Mouse (Mus musculus): ENCODE results near the gene Lhfp. TPM values are rescaled to one million over a fixed set of nuclear protein-coding genes. Genes with fewer than 3 reads are reported as not detected.

Lhfp gene
- polyA plus RNA-seq, 1 experiment from 2014 or later = 64.1 TPM

DNA sequence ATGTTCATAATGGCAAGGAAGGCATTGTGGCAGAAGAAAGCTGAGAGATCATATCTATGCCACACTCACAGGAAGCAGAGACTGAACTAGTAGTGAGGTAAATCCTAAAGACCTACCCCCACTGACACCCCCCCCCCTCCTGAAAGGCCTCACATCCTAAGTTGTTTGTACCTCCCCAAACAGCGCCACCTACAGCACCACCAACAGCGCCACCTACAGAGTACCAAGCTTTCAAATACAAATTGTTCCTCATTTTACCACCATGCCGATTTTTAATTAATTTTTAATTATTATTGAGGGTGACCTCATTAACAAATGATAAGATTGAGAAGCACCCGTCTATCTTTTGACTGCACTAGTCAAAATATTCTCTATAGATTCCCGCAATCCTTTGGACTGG lies 267.3 kb downstream of the Lhfp start:
- no peak for ATAC-seq
- H3K27ac ChIP-seq (ENCODE audit: low read depth, low read length) = no peak overlapping the region
- H3K9ac ChIP-seq (ENCODE audit: low read depth, low read length) = no peak overlapping the region
- 63% methylated on average over 5 of the region's 5 CpGs for whole genome bisulfite sequencing
- H3K4me1 ChIP-seq (ENCODE audit: control insufficient read depth, insufficient read depth, low read depth, low read length) = no peaks in the 10 kb centered on the region
- no peaks in the 10 kb centered on the region for H3K27me3 ChIP-seq (replicated peaks; ENCODE audit: control insufficient read depth, insufficient read depth, low read length)
- H3K4me2 ChIP-seq (ENCODE audit: low read length) = no peak overlapping the region
- H3K9me3 ChIP-seq (ENCODE audit: control insufficient read depth, low read length) = no peaks in the 10 kb centered on the region
- no peaks in the 10 kb centered on the region for H3K36me3 ChIP-seq (ENCODE audit: control insufficient read depth, insufficient read depth, low read length)
- no peak overlapping the region for H3K4me3 ChIP-seq (ENCODE audit: low read length)

DNA sequence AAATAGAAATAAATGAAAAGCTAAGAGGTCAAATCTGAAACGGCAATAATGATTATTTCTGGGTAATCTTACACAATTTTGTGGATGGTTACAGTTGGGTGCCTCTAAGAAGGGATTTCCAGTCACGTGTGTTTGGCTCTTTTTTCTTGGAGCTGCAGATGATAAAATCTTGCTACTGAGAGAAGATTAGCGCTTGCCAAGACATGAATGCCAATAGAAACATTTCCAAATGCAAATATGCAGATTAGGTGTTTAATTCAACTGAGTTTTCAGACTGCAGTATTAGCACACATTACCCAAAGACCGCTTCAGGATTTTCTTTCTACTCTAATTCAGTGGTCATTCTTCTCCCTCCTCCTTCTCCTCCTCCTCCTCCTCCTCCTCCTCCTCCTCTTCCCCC lies 268.8 kb downstream of the Lhfp start:
- Histone ChIP-seq H3K27ac (ENCODE audit: low read depth, low read length) (no peak overlapping the region), H3K27me3 (replicated peaks; ENCODE audit: control insufficient read depth, insufficient read depth, low read length) (no peaks in the 10 kb centered on the region), H3K9ac (ENCODE audit: low read depth, low read length) (no peak overlapping the region), H3K4me2 (ENCODE audit: low read length) (no peak overlapping the region), H3K4me1 (ENCODE audit: control insufficient read depth, insufficient read depth, low read depth, low read length) (no peaks in the 10 kb centered on the region), H3K9me3 (ENCODE audit: control insufficient read depth, low read length) (no peaks in the 10 kb centered on the region), H3K36me3 (ENCODE audit: control insufficient read depth, insufficient read depth, low read length) (no peaks in the 10 kb centered on the region), H3K4me3 (ENCODE audit: low read length) (no peak overlapping the region)
- no peak for ATAC-seq
- 56% methylated on average over 4 of the region's 4 CpGs for WGBS

DNA sequence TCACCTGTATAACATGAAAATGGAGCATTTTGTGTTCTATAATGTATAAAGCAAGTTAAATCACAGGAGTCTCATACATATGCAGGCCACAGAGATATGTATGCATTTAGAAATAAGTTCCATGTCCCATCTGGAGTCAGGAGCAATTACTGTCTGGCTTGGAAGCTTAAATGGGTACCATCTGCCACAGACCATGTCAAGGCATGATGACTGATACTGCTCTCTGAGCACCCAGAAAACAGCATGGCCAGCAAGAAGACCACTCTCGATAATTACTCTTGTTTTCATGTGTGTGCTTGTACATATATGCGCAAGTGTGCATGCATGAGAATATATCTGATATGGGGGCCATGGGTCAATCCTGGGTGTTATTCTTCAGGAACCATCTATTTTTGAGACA lies 269.3 kb downstream of the Lhfp start:
- Histone ChIP-seq H3K4me3 (ENCODE audit: low read length) (no peak overlapping the region), H3K4me2 (ENCODE audit: low read length) (no peak overlapping the region), H3K36me3 (ENCODE audit: control insufficient read depth, insufficient read depth, low read length) (no peaks in the 10 kb centered on the region), H3K27me3 (replicated peaks; ENCODE audit: control insufficient read depth, insufficient read depth, low read length) (no peaks in the 10 kb centered on the region), H3K4me1 (ENCODE audit: control insufficient read depth, insufficient read depth, low read depth, low read length) (no peaks in the 10 kb centered on the region), H3K9ac (ENCODE audit: low read depth, low read length) (no peak overlapping the region), H3K9me3 (ENCODE audit: control insufficient read depth, low read length) (no peaks in the 10 kb centered on the region), H3K27ac (ENCODE audit: low read depth, low read length) (no peak overlapping the region)
- 89% methylated on average over 2 of the region's 2 CpGs for WGBS
- no peak for ATAC-seq

Other genes starting within 250 kb of the Lhfp start
- 45.8 and 50.6 TPM in 2 replicates for gene Cog6, start 24.3 kb upstream of the Lhfp start, polyA plus RNA-seq (2015; fragmentation: Nextera tagmentation; extraction: Ambion mirVana)